Mouse (Mus musculus) myocyte (in vitro differentiated cells): Measurements from ENCODE around the gene Nfu1.

Experiments
- CEBPB ChIP-seq: IDR thresholded peaks from 2 replicates; pipeline ENCODE4 v1.6.1; 2011; ENCODE audit warnings: mild to moderate bottlenecking, moderate library complexity; ENCODE audit not compliant: poor library complexity, insufficient read depth, severe bottlenecking
- E2F4 ChIP-seq: IDR thresholded peaks from one replicate; pipeline ENCODE4 v1.6.1; 2011; ENCODE audit warnings: mild to moderate bottlenecking, control low read depth, moderate library complexity; ENCODE audit not compliant: insufficient read depth
- MAX ChIP-seq: IDR thresholded peaks from one replicate; pipeline ENCODE4 v1.6.1; 2011; ENCODE audit warnings: low read depth, mild to moderate bottlenecking, control low read depth
- MYOD1 ChIP-seq, 3 experiments: IDR thresholded peaks; one replicate each; pipeline ENCODE4 v1.6.1; 2011; ENCODE audit warnings: control low read depth in 2 of 3, low read depth in 2 of 3, mild to moderate bottlenecking in 2 of 3, moderate library complexity in 1 of 3; ENCODE audit not compliant: insufficient read length in 2 of 3, control insufficient read depth in 1 of 3
- MYOG ChIP-seq, 3 experiments: IDR thresholded peaks; one replicate each; pipeline ENCODE4 v1.6.1; 2011; ENCODE audit warnings: control low read depth in 2 of 3, low read depth in 2 of 3, mild to moderate bottlenecking in 2 of 3; ENCODE audit not compliant: insufficient read length in 2 of 3, control insufficient read depth in 1 of 3, insufficient read depth in 1 of 3
- POLR2A ChIP-seq: IDR thresholded peaks from one replicate; pipeline ENCODE4 v1.6.1; 2011; ENCODE audit warnings: low read depth, mild to moderate bottlenecking, control low read depth, moderate library complexity; ENCODE audit not compliant: insufficient read length
- POLR2AphosphoS2 ChIP-seq: IDR thresholded peaks from one replicate; pipeline ENCODE4 v1.6.1; 2011; ENCODE audit warnings: low read depth, control low read depth; ENCODE audit not compliant: insufficient read length
- REST ChIP-seq: IDR thresholded peaks from one replicate; pipeline ENCODE4 v1.6.1; 2011; ENCODE audit warnings: mild to moderate bottlenecking, control low read depth, moderate library complexity; ENCODE audit not compliant: insufficient read depth, insufficient read length
- TCF12 ChIP-seq: IDR thresholded peaks from one replicate; pipeline ENCODE4 v1.6.1; 2011; ENCODE audit warnings: mild to moderate bottlenecking, control low read depth; ENCODE audit not compliant: poor library complexity, insufficient read depth, severe bottlenecking
- TCF3 ChIP-seq: IDR thresholded peaks from one replicate; pipeline ENCODE4 v1.6.1; 2011; ENCODE audit warnings: low read depth, control low read depth; ENCODE audit not compliant: insufficient read length
- USF1 ChIP-seq: IDR thresholded peaks from one replicate; pipeline ENCODE4 v1.6.1; 2011; ENCODE audit warnings: low read depth, mild to moderate bottlenecking, control low read depth, moderate library complexity

DNA sequence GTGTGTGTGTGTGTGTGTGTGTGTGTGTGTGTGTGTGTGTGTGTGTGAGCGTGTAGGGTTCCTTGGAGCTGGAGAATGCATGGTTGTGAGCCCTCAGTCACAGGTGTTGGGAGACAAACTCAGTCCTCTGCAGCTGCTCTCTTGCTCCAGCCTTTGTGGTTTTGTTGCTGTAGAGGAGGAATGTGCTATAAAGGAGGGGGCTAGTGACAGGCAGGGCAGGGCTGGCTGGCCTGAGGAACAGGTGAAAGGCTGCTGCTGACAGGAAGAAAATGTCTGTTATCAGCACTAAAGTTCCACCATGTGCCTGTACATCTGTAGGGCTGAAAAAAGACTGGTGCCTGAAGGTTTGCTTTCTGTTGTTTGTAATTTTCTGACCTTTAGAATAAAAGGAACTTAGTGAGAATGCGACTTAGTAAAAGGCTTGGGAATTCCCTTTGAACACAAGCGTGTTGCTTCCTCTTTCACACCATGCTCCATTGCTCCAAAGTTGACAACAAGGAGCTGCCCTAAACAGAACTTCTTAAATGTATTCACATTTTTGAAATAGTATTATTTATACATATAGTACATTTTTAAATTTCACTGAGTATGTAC, 66.2 kb downstream of the Nfu1 start:
- TF ChIP-seq POLR2A (no peak), E2F4 (no peak), TCF3 (peak; percentile 83), MAX (no peak), USF1 (no peak), POLR2AphosphoS2 (no peak), TCF12 (peak; percentile 96), MYOG (IDR thresholded peaks at IDR 0.05; ENCODE audit: control insufficient read depth in 1 of 3, insufficient read depth in 1 of 3, insufficient read length in 2 of 3, low read depth in 2 of 3) (peak; percentile 79 to 98 (median 96)), MYOD1 (IDR thresholded peaks at IDR 0.05; ENCODE audit: control insufficient read depth in 1 of 3, insufficient read length in 2 of 3, low read depth in 2 of 3) (peak; percentile 93 to 98 (median 94)), CEBPB (peak; percentile 54; the same call in 1 of the 2 replicates), REST (no peak)
